Mouse (Mus musculus): ENCODE measurements at regions not wholly inside any gene's neighbourhood (a gene's known extent, or its start where the extent isn't known, plus 50 kb on each side); places are given as distances from the start of the nearest gene placed in this dataset.
A peak's percentile ranks its signal among the peaks of the same experiment; 100 is the strongest.

- 14% methylated on average over 10 of the region's 10 CpGs for WGBS
- no peak overlapping the region for H3K4me3 ChIP-seq (replicated peaks; ENCODE audit: low read depth, low read length)
- H3K9ac ChIP-seq (replicated peaks; ENCODE audit: low read length): no peak overlapping the region
- no peaks in the 10 kb centered on the region for H3K27me3 ChIP-seq (ENCODE audit: control insufficient read depth, insufficient read depth, low read length)
- no peaks in the 10 kb centered on the region for H3K4me1 ChIP-seq (ENCODE audit: control insufficient read depth, insufficient read depth, low read length)
- H3K27ac ChIP-seq (replicated peaks; ENCODE audit: low read depth, low read length): no peak overlapping the region
- H3K36me3 ChIP-seq (ENCODE audit: control insufficient read depth, insufficient read depth, low read length): no peaks in the 10 kb centered on the region
- peak; percentile 0 for DNase-seq
- no peak overlapping the region for H3K4me2 ChIP-seq (ENCODE audit: low read length)
- no peaks in the 10 kb centered on the region for H3K9me3 ChIP-seq (ENCODE audit: control insufficient read depth, low read length)
- no peak for ATAC-seq (ENCODE audit: low FRiP score, low TSS enrichment)
These were observed 96.5 kb upstream of the Casp1 start for GRCm38 (mm10) chr9:5201779-5202178.

Data from midbrain, embryonic 14.5 days (tissue).